Mouse (Mus musculus) ovary, postnatal 36 days (tissue): ENCODE results near the gene Gaa.
"Not testable (repeated sequence)": the region's sequence is repeated elsewhere in the genome, so short reads cannot be mapped to it uniquely, and the experiment has no call there.

Source experiments
- DNase-seq: peaks from one replicate; pipeline ENCODE4 v3.0.0; 2022; ENCODE audit warnings: low spot score, mixed read lengths

The Gaa gene

DNA sequence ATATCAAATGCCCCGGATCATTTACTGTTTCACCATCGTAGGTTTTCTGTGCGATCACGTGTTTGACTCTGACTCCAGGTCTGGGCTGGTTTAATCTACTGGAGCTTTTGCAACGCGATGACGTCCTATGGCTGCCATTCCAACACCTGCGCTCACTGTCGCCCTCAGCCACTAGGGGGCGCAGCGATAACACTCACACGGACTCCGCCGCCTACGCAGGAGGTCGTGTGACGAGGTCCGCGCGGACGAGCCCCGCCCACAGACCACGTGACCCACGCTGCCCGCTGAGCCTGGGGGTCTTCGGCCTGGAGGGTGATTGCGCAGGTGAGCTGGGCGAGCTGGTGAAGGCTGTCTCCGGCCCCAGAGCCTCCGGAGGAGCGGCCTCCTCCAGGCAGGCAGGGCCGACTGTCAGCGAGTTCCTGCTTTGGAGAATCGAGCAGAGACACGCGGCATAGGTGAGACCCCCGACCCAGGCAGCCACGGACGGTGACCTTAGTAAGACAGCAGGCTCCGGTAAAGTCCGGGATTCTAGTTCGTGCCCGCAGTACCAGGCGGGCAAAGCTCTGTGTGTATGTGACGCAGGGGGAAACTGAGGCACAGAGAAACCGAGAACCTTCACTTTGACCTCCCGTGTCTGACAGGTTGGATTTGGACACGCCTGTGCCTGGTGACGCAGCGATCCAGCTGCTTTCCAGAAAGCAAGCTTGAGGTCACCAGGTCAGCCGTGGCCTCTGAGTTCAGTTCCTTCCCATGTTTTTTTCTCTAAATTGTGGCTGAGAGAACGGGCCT is at the start of gene Gaa:
Gene Gaa (plus strand): TSS at position 120 of the 789 bp plus-strand sequence.
- DNase-seq, result peak; percentile 93

DNA sequence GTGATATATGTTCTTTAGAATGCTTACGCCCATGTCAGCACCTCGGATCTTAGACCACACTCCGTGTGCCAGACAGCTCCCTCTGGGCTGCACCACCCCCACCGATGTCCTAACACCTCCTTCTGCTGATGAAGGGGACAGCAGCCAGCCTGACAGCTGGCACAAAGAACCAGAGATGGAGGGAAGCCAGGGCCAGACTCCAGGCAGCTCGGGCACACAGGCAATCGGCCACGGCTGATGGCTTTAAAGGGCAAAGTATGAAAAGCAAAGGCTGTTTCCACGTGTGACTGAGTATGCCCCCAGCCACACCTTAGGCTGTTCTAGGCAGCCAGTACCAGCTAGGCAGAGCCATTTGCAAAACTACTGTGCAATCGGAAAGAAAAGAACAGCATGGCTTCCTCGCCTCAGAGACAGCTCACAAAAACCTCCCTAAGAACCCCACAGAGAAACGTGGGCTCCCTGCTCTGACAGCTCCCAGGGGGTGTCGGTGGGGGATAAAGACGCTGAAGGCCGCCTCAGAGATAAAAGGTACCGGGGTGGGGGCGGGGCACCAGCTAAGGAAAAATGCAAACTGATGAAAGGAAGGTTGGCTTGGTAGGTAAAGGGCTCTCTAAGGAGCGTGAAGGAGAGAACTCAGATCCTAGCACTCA is 47.7 kb upstream of the Gaa start:
- peak; percentile 61 for DNase-seq

DNA sequence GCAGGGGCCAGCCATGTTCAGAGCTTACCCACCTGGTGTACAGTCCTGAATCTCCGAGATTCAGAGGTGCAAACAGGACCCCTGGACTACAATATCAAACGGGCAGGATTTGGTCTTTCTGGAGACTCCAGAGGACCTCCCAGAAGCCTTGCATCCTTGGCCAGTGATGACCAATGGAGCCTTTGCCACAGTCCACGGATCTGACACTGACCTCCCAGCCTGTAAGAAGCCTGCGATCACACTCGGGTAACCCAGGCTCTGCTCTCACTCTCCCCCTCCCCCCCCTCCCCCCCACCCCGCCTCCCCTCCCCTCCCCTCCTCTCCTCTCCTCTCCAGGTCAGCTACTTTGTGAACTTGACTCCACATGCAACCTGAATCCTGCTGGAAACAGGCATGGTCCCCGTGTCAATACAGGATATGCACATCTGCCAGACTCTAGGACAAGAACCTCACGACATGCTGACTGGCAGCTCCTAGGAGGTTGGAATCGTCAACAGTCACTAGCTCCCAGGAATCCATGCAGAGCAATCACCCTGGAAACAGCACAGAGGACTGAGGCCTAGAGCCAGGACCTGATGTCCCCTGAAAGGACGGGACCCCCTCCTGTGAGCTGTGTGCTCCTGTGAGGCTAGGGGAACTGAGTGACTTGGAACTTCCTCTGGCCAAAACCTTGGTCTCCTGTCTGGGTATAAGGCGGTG is 45.7 kb upstream of the Gaa start:
- DNase-seq, result no peak

DNA sequence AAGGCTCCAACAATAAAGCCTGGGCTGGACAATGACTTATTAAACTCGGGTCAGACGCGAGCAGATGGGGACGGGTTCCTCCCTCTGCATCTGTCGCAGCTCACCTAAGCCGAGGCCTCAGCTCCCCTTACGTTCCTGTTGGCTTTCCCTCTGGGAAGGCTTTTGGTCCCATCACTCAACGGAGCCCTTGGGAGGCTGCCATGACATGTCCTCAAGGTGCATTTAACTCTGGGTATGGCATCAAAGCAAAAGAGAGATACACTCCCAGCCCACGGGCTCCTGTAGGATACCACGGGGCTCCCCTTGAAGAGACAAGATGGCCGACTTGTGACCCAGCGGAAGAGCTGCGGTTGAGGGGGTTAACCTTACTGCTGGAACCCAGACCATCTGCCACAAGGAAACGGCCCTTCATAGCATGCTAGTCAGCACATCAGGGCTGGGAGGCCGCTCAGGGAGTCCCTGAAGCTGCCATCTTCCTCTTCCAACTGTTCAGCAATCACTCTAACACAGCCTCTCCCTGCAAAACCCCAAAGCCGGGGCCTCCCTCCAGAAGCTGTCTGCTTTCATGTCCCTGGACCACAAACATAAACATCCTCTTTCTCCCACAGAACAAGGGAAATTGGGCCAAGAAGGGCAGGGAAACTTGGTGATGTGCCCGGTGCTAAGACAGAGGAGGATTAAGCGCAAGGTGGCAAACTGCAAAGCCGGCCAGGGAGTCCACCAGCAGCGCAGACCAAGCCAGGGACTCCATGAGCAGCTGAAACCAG is 44.4 kb upstream of the Gaa start:
- peak; percentile 51 for DNase-seq

DNA sequence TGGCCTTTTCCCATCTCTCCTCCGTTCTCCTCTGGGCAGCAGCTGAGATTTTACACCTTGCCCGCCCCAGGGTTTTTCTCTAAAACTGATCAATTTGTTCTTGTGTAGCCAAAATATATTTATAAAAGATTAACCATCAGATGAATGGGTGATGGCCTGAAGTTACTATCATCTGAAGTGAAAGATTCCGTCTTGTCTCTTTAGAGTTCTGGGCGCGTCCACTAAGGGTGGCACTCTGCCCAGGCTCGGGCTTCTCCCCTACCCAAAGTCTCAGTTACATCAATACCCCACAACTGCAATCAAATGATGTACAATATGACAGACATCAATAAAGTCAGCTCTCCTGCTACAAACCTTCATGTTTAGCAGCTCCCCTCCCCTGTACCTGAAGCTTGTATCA is 42.8 kb upstream of the Gaa start:
- DNase-seq, result no peak

DNA sequence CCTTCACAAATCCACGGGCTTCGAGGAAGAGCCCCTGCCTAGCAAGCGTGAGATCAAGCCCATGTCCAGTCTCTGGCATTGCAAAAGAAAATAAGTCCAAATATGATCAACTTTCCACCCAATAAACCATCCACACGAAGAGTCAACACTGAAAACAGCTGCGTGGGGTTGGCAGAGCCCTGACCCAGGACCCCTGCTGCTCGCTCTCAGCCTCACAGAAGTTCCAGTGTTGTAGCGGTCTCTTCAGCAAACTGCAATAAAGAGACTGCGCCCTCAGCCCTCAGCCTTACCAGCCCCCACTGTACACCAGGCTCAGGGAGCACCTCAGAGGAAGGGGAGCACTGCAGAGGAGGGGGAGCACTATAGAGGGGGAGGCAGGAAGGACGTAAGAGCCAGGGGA is 42.1 kb upstream of the Gaa start:
- no peak for DNase-seq

DNA sequence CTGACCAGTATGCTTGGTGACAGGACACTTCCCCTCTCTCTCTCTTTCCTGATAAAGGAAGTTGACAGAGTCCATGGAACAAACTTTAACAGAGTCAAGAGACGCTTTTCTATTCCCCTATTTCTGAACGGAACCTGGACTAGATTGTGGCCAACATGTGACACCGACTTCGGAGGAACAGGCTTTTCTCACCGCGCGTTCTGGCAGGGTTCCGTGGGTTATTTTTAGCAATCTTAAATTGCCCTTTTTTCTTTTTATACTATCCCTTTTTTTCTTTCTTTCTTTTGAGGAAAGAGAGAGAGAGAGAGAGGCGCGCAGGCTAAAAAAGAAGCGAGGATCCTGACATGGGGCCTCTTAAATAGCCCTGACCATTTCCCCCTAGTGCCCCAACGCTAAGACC is 40.1 kb upstream of the Gaa start:
- no peak for DNase-seq

DNA sequence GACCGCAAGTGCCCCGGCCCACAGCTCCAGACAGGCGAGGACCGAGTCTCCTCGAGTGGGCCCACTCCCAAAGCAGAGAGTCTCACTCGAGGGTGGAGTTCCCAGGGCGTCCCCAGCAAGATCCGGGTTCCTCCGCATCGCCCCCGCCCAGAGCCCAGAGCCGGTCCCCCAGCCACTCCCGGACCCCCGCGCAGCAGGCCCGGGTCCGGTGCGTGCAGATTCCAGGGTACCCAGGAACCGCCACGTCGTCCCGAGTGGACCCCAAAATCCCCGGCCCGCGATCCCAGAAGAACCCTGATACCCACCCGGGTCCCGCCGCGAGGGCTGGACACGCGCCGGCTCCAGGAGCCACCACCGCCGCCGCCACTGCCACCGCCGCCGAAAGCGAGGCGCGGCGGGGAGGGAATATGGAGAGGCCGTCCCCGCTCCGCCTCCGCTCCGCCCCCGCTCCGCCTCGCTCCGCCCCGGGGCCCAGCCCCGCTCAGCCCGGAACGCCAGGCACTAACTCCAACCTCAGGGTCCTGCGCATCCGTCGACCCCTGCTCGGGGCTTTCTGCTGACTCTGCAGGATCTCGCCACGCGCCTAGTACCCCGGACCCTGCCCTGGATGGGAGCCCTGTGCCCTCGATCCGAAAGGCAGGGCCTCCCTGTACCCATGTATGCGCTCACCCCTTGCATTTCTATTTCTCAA is 39.5 kb upstream of the Gaa start, which contains the start of the genes Tbc1d16 and Ccdc40:
Gene Tbc1d16 (minus strand): TSS at position 409 of the 691 bp plus-strand sequence.
Gene Ccdc40 (plus strand): TSS at position 482 of the 691 bp plus-strand sequence.
- peak; percentile 77 for DNase-seq

DNA sequence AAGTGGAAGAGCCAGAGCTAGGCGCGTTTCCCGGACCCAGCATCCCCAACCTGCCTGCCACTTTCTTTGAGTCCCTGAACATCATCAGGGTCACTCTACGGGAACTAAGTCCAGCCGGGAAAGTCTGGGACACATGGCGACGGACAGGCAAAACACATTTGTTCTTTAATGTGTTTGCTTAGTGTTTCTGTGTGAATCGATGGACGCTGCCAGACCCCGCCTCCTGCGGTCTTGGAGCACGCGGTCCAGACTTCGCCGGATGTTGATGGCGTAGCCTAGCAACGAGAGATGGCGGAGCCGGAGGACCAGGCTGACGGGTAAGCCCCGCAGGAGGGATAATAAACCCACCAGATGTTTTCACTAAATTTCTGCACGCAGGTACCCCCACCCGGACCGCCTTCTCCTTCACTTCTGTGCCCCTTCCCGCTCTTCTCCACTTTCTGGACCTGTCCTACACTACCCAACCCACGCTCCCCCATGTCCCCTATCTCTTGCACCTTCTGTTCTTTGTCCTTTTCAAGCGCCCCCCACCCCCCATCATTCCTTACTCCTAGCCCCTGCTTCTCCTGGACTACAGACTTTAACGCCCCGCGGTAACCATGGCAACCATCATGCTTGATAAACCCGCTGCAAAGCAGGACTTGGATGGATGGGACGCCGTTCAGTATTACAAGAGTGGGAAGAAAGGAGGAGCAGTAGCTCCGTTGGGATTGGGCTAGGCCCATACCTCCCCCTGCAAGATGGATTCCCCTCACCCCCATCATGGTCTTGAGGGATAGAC is 38.7 kb upstream of the Gaa start:
- DNase-seq, result peak; percentile 57

DNA sequence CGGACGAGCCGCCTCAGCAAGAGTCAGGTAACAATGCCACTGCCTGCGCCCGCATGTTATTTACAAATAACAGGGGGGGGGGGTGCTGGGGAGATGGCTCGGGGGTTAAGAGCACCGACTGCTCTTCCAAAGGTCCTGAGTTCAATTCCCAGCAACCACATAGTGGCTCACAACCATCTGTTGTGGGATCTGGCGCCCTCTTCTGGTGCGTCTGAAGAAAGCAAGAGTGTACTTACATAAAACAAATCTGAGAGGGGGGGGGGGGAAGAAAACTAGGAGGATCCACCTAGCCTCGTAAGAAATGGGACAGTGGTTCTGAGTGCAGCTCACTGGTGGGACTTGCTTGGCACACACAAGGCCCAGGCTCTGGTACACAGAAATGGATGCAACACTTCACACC is 32.9 kb upstream of the Gaa start:
- no peak for DNase-seq

DNA sequence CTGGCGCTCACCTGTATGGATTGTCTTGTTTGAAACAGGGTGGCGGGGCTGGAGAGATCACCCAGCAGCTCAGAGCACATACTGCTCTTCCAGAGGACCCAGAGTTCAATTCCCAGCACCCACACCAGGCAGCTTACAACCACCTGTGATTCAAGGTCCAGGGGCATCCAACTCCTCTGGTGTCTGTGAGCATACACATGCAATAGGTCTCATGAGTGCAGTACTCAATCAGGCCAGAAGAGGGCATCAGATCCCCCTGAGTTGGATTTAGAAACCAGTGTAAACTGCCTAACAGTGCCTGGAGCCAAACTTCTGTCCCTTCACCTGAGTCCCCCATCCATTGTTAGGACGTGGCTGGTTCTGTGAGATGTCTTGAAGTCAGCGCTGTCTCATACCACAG is 32.1 kb upstream of the Gaa start:
- DNase-seq, result no peak

DNA sequence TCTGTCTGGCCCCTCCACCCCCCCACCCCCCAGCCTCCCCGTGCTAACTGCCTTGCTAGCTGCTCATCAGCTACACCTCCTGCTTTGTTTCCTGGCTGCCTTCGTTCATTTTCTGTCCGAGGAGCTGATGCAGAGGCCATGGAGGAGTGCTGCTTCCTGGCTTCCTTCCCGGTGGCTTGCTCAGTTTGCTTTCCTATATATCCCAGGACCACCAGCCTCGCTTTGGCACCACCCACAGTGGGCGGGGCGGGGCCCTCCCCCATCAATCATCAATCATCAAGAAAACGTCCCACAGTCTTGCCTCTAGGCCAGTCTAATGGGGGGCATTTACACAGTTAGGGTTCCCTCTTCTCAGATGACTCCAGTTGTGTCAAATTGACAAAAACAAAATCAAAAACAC is 31.3 kb upstream of the Gaa start:
- no peak for DNase-seq

DNA sequence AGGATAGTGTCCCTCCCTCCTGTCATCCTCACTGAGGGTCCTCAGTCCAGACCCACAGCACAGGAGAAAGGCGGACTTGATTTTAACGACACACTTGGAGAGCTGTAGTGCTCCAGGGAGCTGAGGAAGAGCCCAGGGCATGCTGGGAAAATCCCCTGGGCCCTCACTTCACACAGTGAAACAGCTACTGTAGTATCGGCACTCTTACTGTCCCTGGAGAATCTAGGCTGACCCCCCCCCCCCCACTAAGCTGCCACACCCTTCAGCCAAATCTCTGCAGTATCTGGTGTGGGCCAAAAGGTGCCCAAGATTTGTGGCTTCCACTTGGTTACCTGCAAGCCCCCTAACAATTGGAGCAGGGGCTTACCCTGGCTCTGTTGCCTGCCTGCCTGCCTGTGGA is 30.7 kb upstream of the Gaa start:
- no peak for DNase-seq

DNA sequence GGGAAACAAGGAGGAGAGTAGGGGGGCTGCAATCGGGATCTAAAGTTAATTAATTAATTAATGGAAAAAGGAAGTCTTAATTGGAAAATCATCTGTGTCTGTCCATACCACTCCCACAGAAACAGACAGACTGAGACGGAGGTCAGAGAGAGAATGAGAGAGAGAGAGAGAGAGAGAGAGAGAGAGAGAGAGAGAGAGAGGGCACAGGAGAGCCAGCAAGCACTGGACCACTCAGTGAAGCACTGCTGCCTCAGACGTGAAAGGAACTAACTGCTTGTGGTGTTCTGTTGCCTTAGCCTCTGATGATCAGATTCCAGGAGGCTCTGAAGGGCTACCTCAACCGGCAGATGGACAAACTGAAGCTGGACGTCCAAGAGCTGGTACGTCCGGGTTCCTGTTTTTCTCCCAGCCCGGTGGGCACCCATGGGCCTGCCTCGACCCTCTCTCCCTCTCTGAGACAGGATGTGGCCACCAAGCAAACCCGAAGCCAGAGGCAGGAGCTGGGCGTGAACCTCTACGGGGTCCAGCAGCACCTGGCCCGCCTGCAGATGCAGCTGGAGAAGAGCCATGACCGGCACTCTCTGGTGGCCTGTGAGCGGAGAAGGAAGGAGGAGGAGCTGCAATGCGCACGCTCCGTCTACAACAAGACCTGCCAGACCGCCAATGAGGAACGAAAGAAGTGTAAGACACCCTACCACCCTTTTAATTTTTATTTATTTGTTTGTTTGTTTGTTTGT is 30.0 kb upstream of the Gaa start:
- DNase-seq, result peak; percentile 44

DNA sequence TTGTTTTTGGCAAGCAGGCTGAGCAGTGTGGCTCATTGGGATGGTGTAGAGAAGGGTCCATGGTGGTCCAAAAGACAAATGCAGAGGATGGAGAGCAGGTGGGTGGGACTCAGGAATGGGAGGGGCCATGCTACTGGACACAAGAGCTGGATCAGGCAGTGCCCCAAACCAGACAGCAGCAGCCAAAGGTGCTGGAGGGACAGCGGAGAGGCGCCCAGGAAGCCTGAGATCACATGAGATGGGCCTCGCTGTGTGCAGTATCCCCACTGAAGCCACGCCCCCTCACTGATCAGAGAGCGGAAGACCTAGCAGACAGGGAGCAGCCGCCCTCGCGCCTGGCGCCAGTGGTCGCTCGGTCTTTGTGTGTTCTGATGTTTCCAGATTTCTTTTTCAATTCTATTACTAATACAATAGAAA is 29.4 kb upstream of the Gaa start:
- peak; percentile 62 for DNase-seq

DNA sequence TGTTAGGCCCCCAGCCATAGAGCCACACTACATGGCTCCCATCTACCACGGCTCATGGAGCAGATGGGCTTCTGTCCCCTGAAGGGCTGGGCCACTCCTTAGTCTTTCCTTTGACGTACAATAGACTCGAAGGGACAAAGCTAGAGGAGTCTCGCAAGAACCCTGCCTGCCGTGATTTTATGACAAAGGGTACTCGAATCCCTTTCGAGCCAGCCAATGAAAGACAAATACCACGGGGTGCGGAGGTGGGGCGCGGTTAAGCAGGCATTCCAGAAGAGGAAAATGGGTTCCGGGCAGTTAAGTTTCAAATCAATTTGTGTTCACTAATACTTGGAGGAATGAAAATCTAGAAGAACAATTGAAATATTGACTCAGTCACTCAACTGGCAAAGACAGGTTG is 28.2 kb upstream of the Gaa start:
- no peak for DNase-seq

DNA sequence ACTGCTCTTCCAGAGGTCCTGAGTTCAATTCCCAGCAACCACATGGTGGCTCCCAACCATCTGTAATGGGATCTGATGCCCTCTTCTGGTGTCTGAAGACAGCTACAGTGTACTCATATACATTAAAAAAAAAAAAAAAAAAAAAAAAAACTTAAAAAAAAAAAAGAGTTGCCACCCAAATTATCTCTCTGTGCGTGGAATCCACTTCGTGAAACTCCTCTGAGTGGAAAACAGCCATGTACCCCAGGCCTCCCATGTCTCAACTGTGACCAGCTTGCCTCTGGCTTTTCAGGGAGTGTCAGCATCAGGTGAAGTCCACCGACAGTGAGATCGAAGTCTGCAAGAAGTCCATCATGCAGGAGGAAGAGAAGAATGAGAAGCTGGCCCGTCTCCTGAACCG is 22.1 kb upstream of the Gaa start:
- DNase-seq, result not testable (repeated sequence)

DNA sequence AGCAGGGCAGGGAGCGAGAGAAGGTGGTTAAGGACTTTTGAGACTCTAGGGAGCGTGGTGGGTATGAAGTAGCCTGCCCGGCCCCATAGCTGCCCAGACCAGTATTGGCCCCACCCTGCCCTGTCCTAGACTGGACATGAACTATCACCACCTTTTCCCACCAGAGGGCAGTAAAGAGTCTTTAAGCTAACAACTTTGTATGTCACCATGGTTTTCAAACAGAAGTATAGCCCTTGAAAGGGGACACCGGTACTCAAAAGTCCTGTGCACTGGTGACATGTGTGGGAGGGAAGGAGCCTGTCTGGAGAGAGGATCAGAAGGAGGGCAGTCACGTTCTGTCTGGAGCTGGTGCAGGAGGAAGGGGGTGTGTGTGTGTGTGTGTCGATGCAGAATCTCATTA is 18.7 kb upstream of the Gaa start:
- no peak for DNase-seq

DNA sequence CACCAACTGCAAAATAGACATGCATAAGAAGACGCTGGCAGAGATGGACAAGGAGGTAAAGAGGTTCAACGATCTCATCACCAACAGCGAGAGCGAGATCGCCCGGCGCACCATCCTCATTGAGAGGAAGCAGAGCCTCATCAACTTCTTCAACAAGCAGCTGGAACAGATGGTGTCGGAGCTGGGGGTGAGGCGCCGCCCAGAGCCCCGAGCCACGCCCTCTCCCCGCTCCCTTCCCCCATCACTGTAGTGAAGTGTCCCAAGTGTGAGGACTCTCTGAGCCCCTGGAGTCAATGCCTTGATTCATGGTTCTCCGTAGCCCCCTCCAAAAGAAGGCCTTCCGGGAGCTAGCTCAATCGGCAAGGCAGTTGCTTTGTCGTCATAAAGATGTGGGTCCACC is 16.7 kb upstream of the Gaa start:
- DNase-seq, result no peak
